Mouse (Mus musculus): Measurements from ENCODE around the gene Gm20431.

GRCm38 (mm10) chr2:167617472-167617871 is 43.8 kb downstream of the Gm20431 start:
- TF ChIP-seq POLR2A (IDR thresholded peaks at IDR 0.05; ENCODE audit: borderline replicate concordance, insufficient read depth, low read length) (no peak), CTCF (IDR thresholded peaks at IDR 0.05; ENCODE audit: borderline replicate concordance, insufficient read depth, low read depth, low read length) (no peak)

Measured in cerebellum, adult 2 months (tissue).